Mouse (Mus musculus) MEL (cell line): ENCODE measurements at regions not wholly inside any gene's neighbourhood (a gene's known extent, or its start where the extent isn't known, plus 50 kb on each side); places are given as distances from the start of the nearest gene placed in this dataset.

ENCODE experiments used
- CTCF ChIP-seq, 3 experiments: IDR thresholded peaks in 2 of 3; conservative IDR thresholded peaks in 1 of 3; 2 replicates each; pipeline ENCODE4 v1.5.1; 2011 to 2012; ENCODE audit warnings: low read length in 3 of 3, low read depth in 2 of 3, mild to moderate bottlenecking in 2 of 3, improper control_type of control experiment in 1 of 3, inconsistent platforms in 1 of 3, mixed read lengths in 1 of 3, moderate library complexity in 1 of 3; ENCODE audit not compliant: control insufficient read depth in 1 of 3, insufficient read depth in 1 of 3, poor library complexity in 1 of 3, severe bottlenecking in 1 of 3
- MAX ChIP-seq: IDR thresholded peaks from 2 replicates; pipeline ENCODE4 v1.6.1; 2011; ENCODE audit warnings: low read length, improper control_type of control experiment
- NELFE ChIP-seq: IDR thresholded peaks from 2 replicates; pipeline ENCODE4 v1.6.1; 2011; ENCODE audit warnings: low read depth, low read length, improper control_type of control experiment
- NRF1 ChIP-seq: IDR thresholded peaks from 2 replicates; pipeline ENCODE4 v1.6.1; 2014; ENCODE audit warnings: low read depth, mild to moderate bottlenecking, inconsistent platforms, low read length, improper control_type of control experiment, moderate library complexity; ENCODE audit not compliant: poor library complexity, insufficient read depth, severe bottlenecking
- POLR2A ChIP-seq, 2 experiments: IDR thresholded peaks; 2 replicates each; pipeline ENCODE4 v1.6.1; 2011 to 2012; ENCODE audit warnings: low read length in 2 of 2, mild to moderate bottlenecking in 2 of 2, control low read depth in 1 of 2, improper control_type of control experiment in 1 of 2, low read depth in 1 of 2, moderate library complexity in 1 of 2; ENCODE audit not compliant: control insufficient read depth in 1 of 2, insufficient read depth in 1 of 2, poor library complexity in 1 of 2
- TBP ChIP-seq: IDR thresholded peaks from 2 replicates; pipeline ENCODE4 v1.8.0; 2011; ENCODE audit warnings: low read depth, low read length, improper control_type of control experiment
- ZKSCAN1 ChIP-seq: IDR thresholded peaks from 2 replicates; pipeline ENCODE4 v1.6.1; 2012; ENCODE audit warnings: low read depth, mild to moderate bottlenecking, inconsistent platforms, low read length, improper control_type of control experiment, moderate library complexity
- ZNF384 ChIP-seq: IDR thresholded peaks from 2 replicates; pipeline ENCODE4 v1.6.1; 2012; ENCODE audit warnings: low read depth, mild to moderate bottlenecking, inconsistent platforms, low read length, improper control_type of control experiment

DNA sequence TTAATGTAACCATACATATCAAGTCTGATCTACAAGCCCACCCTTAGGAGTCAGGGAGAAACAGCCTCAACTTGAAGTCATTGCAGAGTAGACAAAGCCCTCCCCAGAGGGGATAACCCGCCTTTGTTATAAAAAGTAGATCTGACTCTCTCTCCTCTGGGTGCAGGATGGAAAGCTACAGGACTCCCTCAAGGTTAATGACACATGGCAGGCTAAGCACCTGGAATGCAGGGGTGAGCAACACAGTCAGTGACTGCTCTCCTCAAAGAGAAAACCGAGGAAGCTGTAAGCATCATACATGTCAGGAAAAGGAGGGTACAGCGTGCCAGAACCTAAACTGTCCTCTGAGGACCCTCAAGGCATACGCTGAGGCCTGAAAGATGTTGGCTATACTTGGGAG lies 177.1 kb downstream of the Mycn start:
- TF ChIP-seq NELFE = no peak
- no peak for TF ChIP-seq MAX
- no peak for TF ChIP-seq TBP
- TF ChIP-seq ZNF384 = no peak
- TF ChIP-seq ZKSCAN1 = no peak
- no peak for TF ChIP-seq CTCF (IDR thresholded peaks at IDR 0.05 in 2 of 3, conservative IDR thresholded peaks at IDR 0.05 in 1 of 3; ENCODE audit: control insufficient read depth in 1 of 3, insufficient read depth in 1 of 3, low read depth in 2 of 3, low read length in 3 of 3, poor library complexity in 1 of 3, severe bottlenecking in 1 of 3)
- TF ChIP-seq POLR2A (IDR thresholded peaks at IDR 0.05; ENCODE audit: control insufficient read depth in 1 of 2, insufficient read depth in 1 of 2, low read depth in 1 of 2, low read length in 2 of 2, poor library complexity in 1 of 2) = no peak
- no peak for TF ChIP-seq NRF1
